Mouse (Mus musculus) retina, postnatal 1 day (tissue): Measurements from ENCODE around the gene Prss43.
A peak's percentile ranks its signal among the peaks of the same experiment; 100 is the strongest.

Experiments
- DNase-seq: peaks from one replicate; pipeline ENCODE4 v3.0.0-alpha.2; 2012

Gene Prss43

GRCm38 (mm10) chr9:110841438-110841837 lies 14.9 kb downstream of the Prss43 start:
- no peak for DNase-seq

- DNase-seq: no peak
Measured at GRCm38 (mm10) chr9:110844206-110844605, 17.7 kb downstream of the Prss43 start, which contains the start of gene Prss46. Gene Prss46, plus strand, starts transcription at chr9:110844506.

GRCm38 (mm10) chr9:110849162-110849561 lies 22.7 kb downstream of the Prss43 start:
- DNase-seq: no peak

- no peak for DNase-seq
Measured at GRCm38 (mm10) chr9:110855903-110856302, 29.4 kb downstream of the Prss43 start.

GRCm38 (mm10) chr9:110856920-110857319 lies 30.4 kb downstream of the Prss43 start:
- no peak for DNase-seq

GRCm38 (mm10) chr9:110857781-110858472 lies 31.4 kb downstream of the Prss43 start, which contains the start of gene Prss50:
Gene Prss50, plus strand, starts transcription at chr9:110857967.
- DNase-seq: peak; percentile 60

- no peak for DNase-seq
Measured at GRCm38 (mm10) chr9:110858523-110858922, 32.0 kb downstream of the Prss43 start.

GRCm38 (mm10) chr9:110858967-110859596 lies 32.6 kb downstream of the Prss43 start:
- no peak for DNase-seq

- DNase-seq: peak; percentile 63
Measured at GRCm38 (mm10) chr9:110871030-110871429, 44.5 kb downstream of the Prss43 start.

GRCm38 (mm10) chr9:110873681-110874659 lies 47.5 kb downstream of the Prss43 start:
- peak; percentile 78 for DNase-seq

GRCm38 (mm10) chr9:110874660-110875191 lies 48.2 kb downstream of the Prss43 start:
- DNase-seq: no peak

GRCm38 (mm10) chr9:110875288-110875695 lies 48.8 kb downstream of the Prss43 start:
- no peak for DNase-seq

- DNase-seq: no peak
Measured at GRCm38 (mm10) chr9:110877353-110877752, 50.9 kb downstream of the Prss43 start.

GRCm38 (mm10) chr9:110877888-110878287 lies 51.4 kb downstream of the Prss43 start:
- no peak for DNase-seq

GRCm38 (mm10) chr9:110879191-110879920 lies 52.9 kb downstream of the Prss43 start, which contains the start of gene Als2cl:
Gene Als2cl, plus strand, starts transcription at chr9:110879870.
- DNase-seq: no peak

- peak; percentile 50 for DNase-seq
Measured at GRCm38 (mm10) chr9:110879998-110880561, 53.6 kb downstream of the Prss43 start, which contains the start of gene Tmie. Gene Tmie, minus strand, starts transcription at chr9:110880113.

- DNase-seq: no peak
Measured at GRCm38 (mm10) chr9:110880772-110881171, 54.3 kb downstream of the Prss43 start.
